18 mouse cellular contexts compared by ENCODE assay signal in genomic region chr8:127535846-127536220, GRCm38 (mm10).
"Had no signal": no experiment of that assay in that cellular context is flagged by ENCODE, and none has a peak within 500 bp of the region (broad histone marks: within the 10 kb centered on the region; RNA-seq: fewer than 3 reads in every experiment).

No protein-coding gene starts in this region.

- H3K36me3 ChIP-seq: liver, embryonic 13.5 days; neural tube, embryonic 12.5 days; neural tube, embryonic 15.5 days had no signal

- H3K27me3 ChIP-seq: liver, embryonic 13.5 days; neural tube, embryonic 12.5 days; neural tube, embryonic 15.5 days had no signal

- H3K9me3 ChIP-seq: liver, embryonic 13.5 days; neural tube, embryonic 12.5 days; neural tube, embryonic 15.5 days had no signal

- H3K4me3 ChIP-seq: layer of hippocampus, adult 2 months; liver, embryonic 13.5 days; neural tube, embryonic 12.5 days; neural tube, embryonic 15.5 days had no signal

- H3K4me2 ChIP-seq: liver, embryonic 13.5 days; midbrain, embryonic 11.5 days; neural tube, embryonic 12.5 days; neural tube, embryonic 15.5 days had no signal

- H3K9ac ChIP-seq: liver, embryonic 13.5 days; neural tube, embryonic 12.5 days; neural tube, embryonic 15.5 days had no signal

- DNase-seq: kidney, postnatal 25 days; layer of hippocampus, adult 9-11 months; layer of hippocampus, postnatal 36 days; liver, embryonic 13.5 days; lung, adult 2 months; lung, postnatal 14 days; lung, postnatal 4 days; right cerebral cortex, adult 18-20 months; right cerebral cortex, postnatal 14 days; thymus, adult 2 months; thymus, postnatal 14 days; thymus, postnatal 4 days had no signal

- H3K4me1 ChIP-seq: liver, embryonic 13.5 days had no signal

- H3K27ac ChIP-seq: kidney, postnatal 0 days; liver, embryonic 13.5 days; neural tube, embryonic 12.5 days; stomach, postnatal 0 days had no signal
